20 mouse cellular contexts compared by ENCODE assay signal in genomic region chr5:142421886-142422285, GRCm38 (mm10). TPM values are rescaled to one million over a fixed set of nuclear protein-coding genes. Genes with fewer than 3 reads are reported as not detected.
DNase-seq lines count a peak whose midpoint lies in the region; ATAC-seq and TF ChIP-seq lines count a peak whose summit lies in the region.
"Had no signal": no experiment of that assay in that cellular context is flagged by ENCODE, and none has a peak within 500 bp of the region (broad histone marks: within the 10 kb centered on the region; RNA-seq: fewer than 3 reads in every experiment).

No protein-coding gene starts in this region.

- no peak overlapping the region for H3K9ac ChIP-seq in liver, adult 2 months (ENCODE audit: low read depth, low read length)
- H3K9ac ChIP-seq in liver, embryonic 11.5 days (ENCODE audit: low read depth, low read length) = no peak overlapping the region
- H3K9ac ChIP-seq in stomach, postnatal 0 days (ENCODE audit: low read length) = no peak overlapping the region
- H3K9ac ChIP-seq: embryonic facial prominence, embryonic 13.5 days; forebrain, embryonic 13.5 days; forebrain, postnatal 0 days; heart, embryonic 15.5 days had no signal

- H3K4me1 ChIP-seq in liver, adult 2 months (ENCODE audit: control insufficient read depth, insufficient read depth, low read length) = peaks cover 47% of the 10 kb centered on the region
- H3K4me1 ChIP-seq in liver, embryonic 11.5 days (replicated peaks; ENCODE audit: control insufficient read depth, insufficient read depth, low read length) = peaks cover 32% of the 10 kb centered on the region
- peaks cover 17% of the 10 kb centered on the region for H3K4me1 ChIP-seq in stomach, postnatal 0 days (replicated peaks; ENCODE audit: control insufficient read depth, insufficient read depth)

- no peak for ATAC-seq in liver, embryonic 11.5 days (replicated peaks; ENCODE audit: low FRiP score)
- no peak for ATAC-seq in stomach, postnatal 0 days (ENCODE audit: low FRiP score, low TSS enrichment)
- ATAC-seq: forebrain, embryonic 13.5 days; forebrain, postnatal 0 days; hindbrain, embryonic 16.5 days had no signal

- H3K4me3 ChIP-seq in gastrocnemius, adult 2 months = no peak overlapping the region
- H3K4me3 ChIP-seq in liver, adult 2 months (ENCODE audit: insufficient read depth, low read depth, low read length) = no peak overlapping the region
- H3K4me3 ChIP-seq in liver, embryonic 11.5 days (ENCODE audit: low read depth, low read length) = no peak overlapping the region
- no peak overlapping the region for H3K4me3 ChIP-seq in stomach, postnatal 0 days (ENCODE audit: low read depth, low read length)
- H3K4me3 ChIP-seq: embryonic facial prominence, embryonic 13.5 days; forebrain, embryonic 13.5 days; heart, embryonic 15.5 days had no signal

- no peak for DNase-seq in gastrocnemius, adult 2 months
- no peak for DNase-seq in gastrocnemius, adult 18-20 months (ENCODE audit: low spot score)
- DNase-seq in kidney, adult 11 months = peak; percentile 60
- no peak for DNase-seq in kidney, postnatal 25 days
- DNase-seq in liver, adult 2 months (ENCODE audit: extremely low read depth, low read depth, low spot score) = peak; percentile 78
- DNase-seq in liver, embryonic 11.5 days (ENCODE audit: low spot score) = no peak
- DNase-seq in stomach, postnatal 0 days (ENCODE audit: low spot score) = no peak
- no peak for DNase-seq in lung, postnatal 36 days
- DNase-seq: adrenal gland, postnatal 10 days; cerebellum, adult 11 months; cerebellum, adult 8-10 months; cerebellum, postnatal 36 days; forebrain, postnatal 0 days; gastrocnemius, postnatal 36 days; heart, postnatal 14 days had no signal

- H3K4me2 ChIP-seq in liver, embryonic 11.5 days = no peak overlapping the region
- H3K4me2 ChIP-seq in stomach, postnatal 0 days (replicated peaks; ENCODE audit: low read depth) = no peak overlapping the region
- H3K4me2 ChIP-seq: embryonic facial prominence, embryonic 13.5 days; forebrain, embryonic 13.5 days; heart, embryonic 11.5 days; heart, embryonic 15.5 days had no signal

- 22% methylated on average over 5 of the region's 5 CpGs for WGBS in liver, adult 2 months
- 87% methylated on average over 5 of the region's 5 CpGs for WGBS in liver, embryonic 11.5 days
- 75% methylated on average over 5 of the region's 5 CpGs for WGBS in stomach, postnatal 0 days

- intact Hi-C loops in gastrocnemius, adult 2 months (cut with DNase I) = no loop called here

- H3K9me3 ChIP-seq in liver, embryonic 11.5 days (ENCODE audit: control insufficient read depth, low read length) = no peaks in the 10 kb centered on the region
- no peaks in the 10 kb centered on the region for H3K9me3 ChIP-seq in stomach, postnatal 0 days (ENCODE audit: control insufficient read depth, low read length)
- H3K9me3 ChIP-seq: embryonic facial prominence, embryonic 13.5 days; forebrain, embryonic 13.5 days; heart, embryonic 15.5 days had no signal

- peak overlapping the region; percentile 72 for H3K27ac ChIP-seq in gastrocnemius, adult 2 months
- H3K27ac ChIP-seq in liver, adult 2 months (replicated peaks; ENCODE audit: insufficient read depth, low read depth, low read length) = peak overlapping the region; percentile 37
- no peak overlapping the region for H3K27ac ChIP-seq in liver, embryonic 11.5 days (ENCODE audit: low read depth, low read length)
- H3K27ac ChIP-seq in stomach, postnatal 0 days (replicated peaks) = no peak overlapping the region
- H3K27ac ChIP-seq: embryonic facial prominence, embryonic 13.5 days; forebrain, embryonic 13.5 days had no signal

- no peak for TF ChIP-seq CTCF in gastrocnemius, adult 2 months (IDR thresholded peaks at IDR 0.05)
- TF ChIP-seq CTCF in liver, adult 2 months (IDR thresholded peaks at IDR 0.05; ENCODE audit: low read depth, low read length) = peak; percentile 62
- TF ChIP-seq CTCF in stomach, postnatal 0 days (IDR thresholded peaks at IDR 0.05; ENCODE audit: low read depth) = 0 out of 2 replicates have a peak, but pooled peaks have one; percentile 6

- H3K36me3 ChIP-seq in liver, adult 2 months (ENCODE audit: control insufficient read depth, insufficient read depth, low read length) = no peaks in the 10 kb centered on the region
- H3K36me3 ChIP-seq in liver, embryonic 11.5 days (ENCODE audit: control insufficient read depth, insufficient read depth, low read length) = peaks cover 4% of the 10 kb centered on the region; the same call in 1 of the 2 replicates
- H3K36me3 ChIP-seq in stomach, postnatal 0 days (ENCODE audit: control insufficient read depth, insufficient read depth, low read length) = peaks cover 3% of the 10 kb centered on the region; the same call in 1 of the 2 replicates
- H3K36me3 ChIP-seq: heart, embryonic 15.5 days had no signal

- TF ChIP-seq POLR2A in liver, adult 2 months (IDR thresholded peaks at IDR 0.05; ENCODE audit: extremely low read depth, insufficient read depth, low read length) = no peak

- TF ChIP-seq EP300 in stomach, postnatal 0 days (optimal IDR thresholded peaks at IDR 0.05) = no peak

- H3K27me3 ChIP-seq in liver, adult 2 months (ENCODE audit: control insufficient read depth, insufficient read depth, low read length) = no peaks in the 10 kb centered on the region
- H3K27me3 ChIP-seq in liver, embryonic 11.5 days (replicated peaks; ENCODE audit: control insufficient read depth, insufficient read depth, low read length) = no peaks in the 10 kb centered on the region
- H3K27me3 ChIP-seq in stomach, postnatal 0 days (ENCODE audit: control insufficient read depth, insufficient read depth, low read length) = no peaks in the 10 kb centered on the region
- H3K27me3 ChIP-seq: embryonic facial prominence, embryonic 13.5 days; forebrain, embryonic 13.5 days; heart, embryonic 15.5 days had no signal

- H3K79me2 ChIP-seq in liver, adult 2 months (ENCODE audit: control insufficient read depth, insufficient read depth, low read length) = peaks cover 36% of the 10 kb centered on the region

RNA-seq across cellular contexts. Expression of gene Foxk1, which starts 20.6 kb away (rescaled TPM):
- 10 to 100 TPM; 12.2 to 18.9 TPM for total RNA-seq in gastrocnemius, adult 2 months (2021)
- 10 to 100 TPM; 14.5 to 16.4 TPM for total RNA-seq in gastrocnemius, adult 18-20 months (2021)
- total RNA-seq in liver, adult 2 months (2014; rRNA removed) = 3.0 and 5.0 TPM in 2 replicates
- polyA plus RNA-seq in liver, adult 2 months (2012; rRNA removed) = 7.2 and 7.6 TPM in 2 replicates
- polyA plus RNA-seq in liver, embryonic 11.5 days (2014; fragmentation: Nextera tagmentation; extraction: Ambion mirVana) = 3.1 and 4.0 TPM in 2 replicates
- 3.5 and 3.8 TPM in 2 replicates for polyA plus RNA-seq in stomach, postnatal 0 days (2015; fragmentation: Nextera tagmentation; extraction: Ambion mirVana)

RNA-seq across cellular contexts. Expression of gene Ap5z1, which starts 41.9 kb away (rescaled TPM):
- 1 to 10 TPM; 3.7 to 5.0 TPM for total RNA-seq in gastrocnemius, adult 2 months (2021)
- total RNA-seq in gastrocnemius, adult 18-20 months (2021) = 1 to 10 TPM; 3.0 to 3.8 TPM
- total RNA-seq in liver, adult 2 months (2014; rRNA removed) = 3.6 and 6.9 TPM in 2 replicates
- 23.3 and 24.9 TPM in 2 replicates for polyA plus RNA-seq in liver, adult 2 months (2012; rRNA removed)
- polyA plus RNA-seq in liver, embryonic 11.5 days (2014; fragmentation: Nextera tagmentation; extraction: Ambion mirVana) = 11.7 and 11.9 TPM in 2 replicates
- 4.2 and 5.0 TPM in 2 replicates for polyA plus RNA-seq in stomach, postnatal 0 days (2015; fragmentation: Nextera tagmentation; extraction: Ambion mirVana)

Comparison
In these comparisons a context has a peak if more than half of its experiments do, and no peak if none do; other contexts are left out.
1. DNase-seq: peak in kidney, adult 11 months (single experiment) and liver, adult 2 months (single experiment); none in gastrocnemius, adult 2 months (single experiment), gastrocnemius, adult 18-20 months (single experiment), kidney, postnatal 25 days (0 of 2), liver, embryonic 11.5 days (single experiment), stomach, postnatal 0 days (single experiment) and lung, postnatal 36 days (single experiment).
2. H3K27ac ChIP-seq: peak in gastrocnemius, adult 2 months (single experiment) and liver, adult 2 months (single experiment); none in liver, embryonic 11.5 days (single experiment) and stomach, postnatal 0 days (single experiment).